Mouse (Mus musculus) ES-Bruce4 (cell line): Measurements from ENCODE around the gene Leng1.

Source experiments
- CTCF ChIP-seq: IDR thresholded peaks from one replicate; pipeline ENCODE4 v1.8.1; 2011; ENCODE audit warnings: low read depth, low read length
- EP300 ChIP-seq: IDR thresholded peaks from 2 replicates; pipeline ENCODE4 v1.6.1; 2011; ENCODE audit warnings: low read depth, low read length; ENCODE audit not compliant: insufficient read depth
- POLR2A ChIP-seq: IDR thresholded peaks from one replicate; pipeline ENCODE4 v1.8.1; 2011; ENCODE audit warnings: low read length; ENCODE audit not compliant: insufficient read depth

- no peak for TF ChIP-seq CTCF
- no peak for TF ChIP-seq POLR2A
- TF ChIP-seq EP300 = no peak
Measured at GRCm38 (mm10) chr7:3630478-3630815, 35.2 kb downstream of the Leng1 start.
